Mouse (Mus musculus) brown adipose tissue, adult 24 weeks (tissue): ENCODE results near the gene Stx4a. TPM values are rescaled to one million over a fixed set of nuclear protein-coding genes. Genes with fewer than 3 reads are reported as not detected.
A peak's percentile ranks its signal among the peaks of the same experiment; 100 is the strongest.
"Not testable (repeated sequence)": the region's sequence is repeated elsewhere in the genome, so short reads cannot be mapped to it uniquely, and the experiment has no call there.

ENCODE experiments used
- H3K27ac ChIP-seq: fragments of 200-500 bp; replicated peaks from 2 replicates; pipeline ENCODE4 v1.5.1; 2012; ENCODE audit warnings: low read depth, mild to moderate bottlenecking, low read length
- H3K4me1 ChIP-seq: fragments of 200-500 bp; 2 replicates; pipeline ENCODE4 v1.6.1; 2012; ENCODE audit warnings: low read length, mixed read lengths; ENCODE audit not compliant: control insufficient read depth, insufficient read depth, insufficient read length
- H3K4me3 ChIP-seq: fragments of 200-500 bp; 2 replicates; pipeline ENCODE4 v1.5.1; 2012; ENCODE audit warnings: low read depth, mild to moderate bottlenecking, low read length, moderate library complexity; ENCODE audit not compliant: insufficient read depth
- polyA plus RNA-seq: library from polyadenylated mRNA; stranded (reverse); fragments of >200 nt; gene quantifications from 2 replicates; pipeline ENCODE4 v1.2.4, GENCODE M21; 2012; ENCODE audit not compliant: missing spikeins, insufficient read depth, insufficient read length

Stx4a gene
- polyA plus RNA-seq, 1 experiment: 91.8 TPM

DNA sequence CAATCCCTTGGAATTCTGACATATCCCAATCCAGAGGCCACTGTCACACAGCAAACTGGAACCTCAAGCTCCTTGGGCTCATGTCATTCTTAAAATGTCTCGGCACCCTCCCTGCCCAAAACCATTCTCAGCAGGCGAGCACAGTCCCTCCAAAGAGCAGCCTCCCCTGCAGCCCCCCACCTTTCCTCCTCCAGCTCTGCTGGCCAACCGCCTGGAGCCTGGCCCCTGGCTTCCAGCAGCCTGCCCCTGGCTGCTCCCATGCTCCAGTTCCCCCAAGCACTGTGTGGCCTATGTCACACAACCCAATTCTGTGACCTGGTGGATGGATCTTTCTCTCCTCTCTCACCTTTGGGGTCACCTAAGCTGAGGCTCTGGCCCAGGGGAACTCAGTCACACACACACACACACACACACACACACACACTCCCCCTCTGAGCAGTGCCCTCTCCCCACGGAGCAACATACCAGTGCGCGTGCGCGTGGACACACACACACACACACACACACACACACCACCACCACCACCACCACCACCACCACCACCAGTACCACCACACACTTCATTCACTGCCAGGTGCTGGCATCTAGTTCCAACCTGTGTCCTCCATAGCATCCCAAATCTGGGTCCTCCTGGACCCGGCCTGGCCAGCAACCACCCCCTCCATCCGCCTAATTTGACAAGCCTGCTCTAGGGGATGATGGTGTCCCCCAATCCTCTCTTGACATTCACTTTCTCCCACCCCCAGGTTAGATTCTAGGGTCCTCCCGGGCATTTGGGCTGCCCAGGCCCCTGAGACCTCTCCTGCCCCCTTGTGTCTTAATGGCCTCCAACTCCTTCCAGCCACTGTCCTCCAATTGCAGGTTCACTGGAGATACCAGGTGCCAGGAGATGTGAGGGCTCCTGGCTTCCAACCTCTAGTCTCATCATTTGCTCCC lies 590 bp upstream of the Stx4a start:
- H3K4me3 ChIP-seq: 0 out of 2 replicates have a peak overlapping the region, but pooled peaks have one; percentile 41
- H3K4me1 ChIP-seq: peaks cover 8% of the 10 kb centered on the region; the same call in 1 of the 2 replicates
- no peak overlapping the region for H3K27ac ChIP-seq

DNA sequence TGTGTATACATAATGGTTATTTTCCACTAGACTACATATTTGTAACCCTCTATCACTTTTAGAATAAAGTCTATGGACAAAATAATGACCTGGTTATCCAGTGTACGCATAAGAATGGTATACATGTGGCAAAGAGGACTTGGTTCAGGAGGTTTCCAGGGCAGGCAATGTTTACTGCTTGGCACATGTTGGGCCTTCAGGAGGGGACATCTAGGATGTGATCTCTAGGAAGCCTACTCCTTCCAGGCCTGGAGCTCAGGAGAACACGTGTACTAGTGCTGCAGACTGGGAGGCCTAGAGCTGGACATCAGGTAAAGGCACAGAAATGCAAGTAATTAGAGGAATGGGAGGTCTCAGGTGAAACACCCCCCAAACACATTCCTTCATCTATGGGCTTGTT lies 11.5 kb downstream of the Stx4a start:
- Histone ChIP-seq H3K4me3 (no peak overlapping the region), H3K4me1 (no peaks in the 10 kb centered on the region), H3K27ac (no peak overlapping the region)

DNA sequence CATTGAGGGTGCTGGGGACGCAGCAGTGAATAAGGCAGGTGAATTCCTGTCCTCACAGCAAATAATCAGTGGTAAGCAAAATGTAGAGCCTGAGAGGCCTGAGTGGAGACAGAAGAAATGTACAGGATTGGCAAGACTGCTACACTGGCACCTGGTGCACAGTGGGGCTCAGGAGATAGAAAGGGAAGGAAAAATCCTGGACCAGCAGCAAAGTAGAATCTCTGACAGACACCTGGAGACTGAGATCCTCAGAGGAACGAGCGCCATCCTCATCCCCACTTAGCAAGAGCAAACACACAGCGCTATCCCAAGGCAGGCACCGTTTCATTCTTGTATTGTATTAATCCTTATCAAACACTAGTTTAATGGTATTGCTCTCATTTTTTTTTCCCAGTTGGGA lies 13.4 kb downstream of the Stx4a start:
- no peak overlapping the region for H3K27ac ChIP-seq
- H3K4me1 ChIP-seq: no peaks in the 10 kb centered on the region
- no peak overlapping the region for H3K4me3 ChIP-seq

DNA sequence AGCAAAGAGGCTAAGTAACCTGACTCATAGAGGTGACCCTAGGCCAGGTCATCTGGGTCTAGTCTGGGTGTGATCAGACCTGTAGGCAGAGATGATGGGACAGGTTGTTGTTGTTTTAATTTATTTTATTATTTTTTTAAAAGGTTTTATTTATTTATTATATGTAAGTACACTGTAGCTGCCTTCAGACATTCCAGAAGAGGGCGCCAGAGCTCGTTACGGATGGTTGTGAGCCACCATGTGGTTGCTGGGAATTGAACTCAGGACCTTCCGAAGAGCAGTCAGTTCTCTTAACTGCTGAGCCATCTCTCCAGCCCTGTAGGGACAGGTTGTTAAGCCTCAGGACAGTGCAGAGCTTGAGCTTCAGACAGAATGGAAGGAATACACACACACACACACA lies 13.8 kb downstream of the Stx4a start:
- H3K4me1 ChIP-seq, H3K27ac ChIP-seq, H3K4me3 ChIP-seq: not testable (repeated sequence)

DNA sequence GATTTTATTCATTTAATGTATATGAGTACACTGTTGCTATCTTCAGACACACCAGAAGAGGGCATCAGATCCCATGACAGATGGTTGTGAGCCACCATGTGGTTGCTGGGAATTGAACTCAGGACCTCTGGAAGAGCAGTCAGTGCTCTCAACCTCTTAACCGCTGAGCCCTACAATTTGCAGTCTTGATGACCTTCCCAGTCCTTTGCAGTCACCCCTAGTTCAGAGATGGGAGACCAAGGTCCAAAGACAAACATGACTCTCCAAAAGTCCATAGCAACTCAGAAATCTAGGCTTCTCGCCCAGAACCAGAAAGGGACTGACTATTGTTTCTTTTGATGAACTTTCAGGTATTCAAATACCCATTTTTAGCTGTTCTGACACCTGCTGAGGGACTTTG lies 15.9 kb downstream of the Stx4a start:
- not testable (repeated sequence) for H3K27ac ChIP-seq, H3K4me1 ChIP-seq, H3K4me3 ChIP-seq

DNA sequence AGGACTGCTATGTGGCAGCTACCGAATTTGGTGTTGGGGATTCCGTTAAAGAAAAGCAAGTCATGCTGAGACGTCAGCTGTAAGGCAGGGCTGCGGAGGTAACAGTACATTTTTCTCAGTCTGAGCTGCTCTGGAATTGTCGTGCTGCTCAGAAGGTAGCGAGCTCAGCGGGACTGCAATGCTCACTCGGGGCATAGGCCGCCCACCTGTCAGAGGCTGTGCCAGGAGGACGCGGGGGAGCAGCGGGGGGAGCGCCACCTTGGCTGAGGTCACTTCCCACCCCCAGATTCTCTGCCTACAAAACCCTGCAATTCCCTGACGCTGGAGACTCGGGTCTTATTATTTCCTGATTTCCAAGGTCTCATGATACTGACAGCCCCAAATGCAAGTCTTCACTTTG lies 16.8 kb downstream of the Stx4a start:
- H3K4me3 ChIP-seq: peak overlapping the region; percentile 60

DNA sequence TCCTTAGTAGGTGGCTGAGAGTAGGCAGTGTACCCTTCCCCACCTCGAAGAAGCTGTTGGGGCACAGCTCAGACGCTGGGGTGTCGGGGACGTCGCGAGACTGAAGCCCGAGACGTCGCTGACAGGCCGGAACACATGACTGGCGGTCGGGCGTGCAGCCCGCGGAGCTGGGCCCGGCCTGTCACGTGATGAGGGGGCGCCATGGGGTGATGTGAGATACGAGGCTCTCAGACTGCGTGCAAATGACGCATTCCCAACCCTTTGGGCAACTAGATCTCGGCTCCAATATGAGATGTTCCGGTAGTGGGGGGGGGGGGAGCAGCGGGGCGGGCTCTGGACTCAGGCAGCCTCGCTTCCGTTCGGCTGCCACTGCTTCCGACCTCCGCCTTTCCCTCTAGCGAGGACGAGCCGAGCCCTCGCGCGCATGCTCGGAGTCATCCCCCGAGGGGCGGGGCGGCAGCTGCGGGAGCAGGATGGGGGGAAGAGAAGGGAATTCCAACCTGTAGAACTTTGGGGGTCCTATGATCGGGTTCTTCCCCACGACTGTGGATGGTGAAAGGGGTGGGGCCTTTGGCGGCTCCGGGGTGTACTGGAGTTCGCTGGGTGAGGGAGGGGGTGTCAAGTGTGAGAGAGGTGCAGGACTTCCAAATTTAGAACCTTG lies 17.4 kb downstream of the Stx4a start:
- peak overlapping the region; percentile 95 for H3K4me3 ChIP-seq
- H3K4me1 ChIP-seq: no peaks in the 10 kb centered on the region
- H3K27ac ChIP-seq: peak overlapping the region; percentile 93

More for the DNA sequence above, 16.8 kb downstream of the Stx4a start:
- H3K27ac ChIP-seq: peak overlapping the region; percentile 90
- H3K4me1 ChIP-seq: no peaks in the 10 kb centered on the region

DNA sequence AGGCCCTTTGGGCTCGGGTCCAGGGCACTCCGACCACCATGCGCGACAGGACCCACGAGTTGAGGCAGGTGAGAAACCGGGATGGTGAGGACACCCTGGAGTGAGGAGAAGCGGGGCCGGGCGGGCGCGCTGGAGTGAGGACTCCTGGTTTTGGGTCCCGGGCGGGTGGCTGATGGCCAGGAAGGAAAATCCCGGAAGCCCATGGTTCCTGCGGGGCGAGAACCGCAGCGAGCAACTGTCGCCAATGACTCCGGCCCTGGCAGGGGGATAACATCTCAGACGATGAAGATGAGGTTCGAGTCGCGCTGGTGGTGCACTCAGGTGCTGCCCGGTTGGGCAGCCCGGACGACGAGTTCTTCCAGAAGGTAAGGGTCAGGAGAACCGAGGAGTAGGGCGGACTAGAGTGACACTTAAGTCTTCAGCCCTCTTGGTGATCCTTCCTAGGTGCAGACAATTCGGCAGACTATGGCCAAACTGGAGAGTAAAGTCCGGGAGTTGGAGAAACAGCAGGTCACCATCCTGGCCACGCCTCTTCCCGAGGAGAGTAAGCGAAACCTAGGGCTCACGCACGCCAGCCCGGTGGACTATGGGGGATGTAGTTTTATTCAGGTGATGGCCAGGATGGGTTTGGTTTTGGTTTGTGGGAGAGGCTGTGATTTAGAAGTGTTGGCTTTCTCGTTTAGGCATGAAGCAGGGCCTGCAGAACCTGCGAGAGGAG lies 18.1 kb downstream of the Stx4a start:
- Histone ChIP-seq H3K4me3 (peak overlapping the region; percentile 95), H3K4me1 (no peaks in the 10 kb centered on the region), H3K27ac (peak overlapping the region; percentile 93)

DNA sequence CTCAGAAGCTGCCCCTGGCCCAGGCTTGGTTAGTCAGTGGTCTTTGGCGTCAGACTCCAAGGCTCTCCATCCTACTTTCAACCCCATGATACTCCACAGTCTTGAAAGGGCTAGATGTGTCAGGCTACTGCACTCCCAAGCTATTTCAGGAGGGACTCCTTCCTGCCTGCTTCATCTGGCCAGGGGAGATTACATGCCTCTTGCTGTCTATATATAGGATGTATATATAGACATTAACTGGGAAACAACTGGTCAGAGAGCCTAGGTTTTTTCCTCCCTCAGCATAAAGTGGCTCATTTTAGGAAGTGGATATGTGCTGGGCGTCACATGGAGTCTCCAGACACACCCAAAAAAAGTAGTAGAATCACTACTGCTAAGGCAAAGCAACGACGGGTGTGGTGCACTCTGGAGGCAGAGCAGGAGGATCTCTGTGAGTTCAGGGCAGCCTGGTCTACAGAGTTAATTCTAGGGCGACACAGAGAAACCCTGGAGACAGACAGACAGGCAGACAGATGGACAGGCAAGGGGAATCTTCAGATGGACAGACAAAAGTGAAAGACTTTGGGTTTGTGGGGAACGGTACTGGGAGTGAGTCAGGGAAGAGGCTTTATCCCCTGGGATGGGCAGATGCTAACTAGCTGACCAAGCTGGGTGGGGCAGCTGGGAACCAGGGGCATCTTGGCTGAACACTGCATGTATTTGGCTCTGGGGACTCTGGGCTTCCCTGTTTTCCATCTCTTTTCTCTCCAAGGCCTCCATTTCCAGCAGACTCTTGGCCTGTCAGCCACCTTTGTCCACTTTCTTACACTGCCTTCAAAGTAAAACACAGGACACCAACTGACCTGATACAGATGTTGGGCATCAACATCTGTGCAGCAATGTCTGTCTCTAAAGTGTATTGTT lies 26.1 kb downstream of the Stx4a start:
- Histone ChIP-seq H3K4me1 (0 out of 2 replicates have a peak, but pooled peaks cover 4% of the 10 kb centered on the region), H3K4me3 (no peak overlapping the region), H3K27ac (peak overlapping the region; percentile 60)

DNA sequence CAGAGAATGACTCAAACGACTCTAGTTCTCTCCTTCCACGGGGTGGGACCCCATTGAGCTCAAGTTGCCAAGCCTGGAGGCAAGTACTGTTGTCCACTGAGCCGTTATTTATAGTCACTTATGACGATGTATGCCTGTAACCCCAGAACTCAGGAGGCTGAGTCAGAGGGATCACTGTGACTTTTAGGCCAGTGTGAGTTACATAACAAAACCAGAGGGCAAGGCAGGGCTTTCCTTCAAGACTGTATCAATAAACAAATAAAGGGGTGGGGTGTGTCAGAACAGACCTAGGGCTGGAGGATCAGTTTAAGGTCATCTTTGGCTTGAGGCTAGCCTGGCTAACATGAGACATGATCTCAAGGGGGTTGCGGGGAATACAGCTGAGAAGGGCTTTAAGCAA lies 26.8 kb downstream of the Stx4a start:
- Histone ChIP-seq H3K27ac (peak overlapping the region; percentile 60), H3K4me3 (no peak overlapping the region), H3K4me1 (0 out of 2 replicates have a peak, but pooled peaks cover 4% of the 10 kb centered on the region)

DNA sequence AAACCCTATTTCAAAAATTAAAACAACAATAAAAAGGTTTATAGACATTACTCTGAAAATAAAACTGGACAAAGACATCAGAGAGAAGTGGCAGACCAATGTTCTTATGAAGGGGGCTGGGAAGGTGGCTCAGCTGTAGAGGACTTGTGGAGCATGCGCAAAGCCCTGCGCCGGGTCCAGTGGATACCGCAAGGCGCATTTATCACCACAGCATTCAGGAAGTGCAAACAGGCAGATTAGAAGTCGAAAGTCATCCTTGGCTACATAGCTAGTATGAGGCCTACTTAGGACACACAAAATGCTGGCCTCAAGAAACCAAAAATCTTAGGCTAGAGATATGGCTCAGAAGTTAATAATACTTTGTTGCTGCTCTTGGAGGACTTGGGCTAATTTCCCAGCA lies 34.2 kb downstream of the Stx4a start:
- Histone ChIP-seq H3K27ac (no peak overlapping the region), H3K4me3 (no peak overlapping the region), H3K4me1 (no peaks in the 10 kb centered on the region)

DNA sequence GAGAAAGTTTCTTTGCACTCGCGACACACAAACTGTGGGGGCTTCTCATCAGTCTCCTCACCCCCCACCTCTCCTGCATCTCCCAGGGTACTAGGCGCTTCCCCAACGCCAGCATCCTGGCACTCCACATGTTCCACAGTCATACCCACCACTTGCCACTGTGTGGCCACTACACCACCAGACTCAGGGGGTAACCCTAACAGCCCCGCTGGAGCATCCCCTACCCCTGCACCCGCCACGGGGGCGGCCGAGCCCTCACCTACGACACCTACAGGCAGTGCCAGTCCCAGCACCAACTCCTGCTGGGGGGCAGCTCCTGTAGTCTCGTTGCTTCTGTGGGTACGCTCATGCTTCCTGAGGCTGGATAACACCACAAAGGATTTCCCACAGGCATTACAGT lies 42.3 kb downstream of the Stx4a start:
- no peaks in the 10 kb centered on the region for H3K4me1 ChIP-seq
- no peak overlapping the region for H3K4me3 ChIP-seq
- no peak overlapping the region for H3K27ac ChIP-seq

DNA sequence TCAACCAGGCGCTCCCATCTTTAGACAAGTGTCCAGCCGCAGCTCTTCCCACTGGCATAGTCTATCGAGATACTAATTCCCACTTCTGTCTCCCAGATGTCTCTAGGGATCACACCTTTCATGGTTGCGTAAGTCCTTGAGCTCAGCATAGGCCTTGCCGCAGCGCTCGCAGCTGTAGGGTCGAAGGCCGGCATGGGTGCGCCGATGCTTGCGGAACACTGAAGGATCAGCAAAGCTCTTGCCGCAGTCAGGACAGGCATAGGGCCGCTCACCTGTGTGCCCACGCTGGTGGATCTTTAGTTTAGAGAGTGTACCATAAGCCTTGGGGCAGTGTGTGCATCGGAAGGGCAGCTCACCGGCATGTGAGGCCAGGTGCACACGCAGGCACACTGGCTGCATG lies 43.5 kb downstream of the Stx4a start:
- H3K27ac ChIP-seq: no peak overlapping the region
- no peak overlapping the region for H3K4me3 ChIP-seq

DNA sequence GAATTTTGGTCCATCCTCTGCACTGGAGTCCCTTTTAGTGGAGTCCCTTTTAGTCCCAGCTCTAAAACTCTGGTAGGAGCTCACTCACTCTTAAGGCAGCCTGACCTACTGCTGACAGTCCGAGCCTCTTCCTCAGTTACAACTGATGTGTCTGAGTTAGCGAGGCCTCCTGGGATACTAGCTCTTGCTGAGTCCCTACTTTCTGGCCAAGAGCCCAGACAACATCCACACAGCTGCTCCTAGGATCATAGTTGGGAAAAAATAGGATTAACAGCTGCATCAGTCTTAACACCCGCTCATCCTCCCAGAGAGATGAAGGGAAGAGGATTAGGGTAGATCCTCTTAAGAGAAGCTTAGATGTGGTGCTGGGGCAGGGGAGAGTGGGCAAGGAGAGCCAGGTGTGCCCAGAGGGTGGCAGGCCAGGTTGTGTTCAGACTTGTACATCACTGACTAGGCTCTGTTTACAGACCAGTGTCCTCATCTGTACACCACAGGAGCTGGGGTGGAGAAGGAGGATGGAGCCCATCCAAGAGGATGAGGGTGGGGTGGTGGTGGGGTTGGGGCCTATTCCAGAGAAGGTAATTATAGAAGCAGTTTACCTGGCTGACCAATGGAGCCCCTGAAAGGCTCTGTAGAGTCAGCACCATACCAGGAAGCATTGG lies 45.2 kb downstream of the Stx4a start:
- H3K4me3 ChIP-seq: no peak overlapping the region
- H3K27ac ChIP-seq: no peak overlapping the region
- no peaks in the 10 kb centered on the region for H3K4me1 ChIP-seq

More for the DNA sequence above, 43.5 kb downstream of the Stx4a start:
- no peaks in the 10 kb centered on the region for H3K4me1 ChIP-seq
